Mouse (Mus musculus) G1E (cell line): ENCODE data around the gene Unkl. TPM values are rescaled to one million over a fixed set of nuclear protein-coding genes. Genes with fewer than 3 reads are reported as not detected.

Experiments
- ATAC-seq: 2 replicates; pipeline ENCODE4 v1.8.0; 2016; ENCODE audit warnings: mild to moderate bottlenecking; ENCODE audit not compliant: insufficient number of reproducible peaks, poor library complexity, low FRiP score, severe bottlenecking; ENCODE audit errors: extremely low read depth
- DNase-seq: peaks from one replicate; pipeline ENCODE4 v3.0.0; 2012; ENCODE audit warnings: low spot score
- H3K27me3 ChIP-seq: 2 replicates; pipeline ENCODE4 v1.6.1; 2012; ENCODE audit warnings: mild to moderate bottlenecking, low read length, inconsistent platforms; ENCODE audit not compliant: insufficient read depth
- H3K36me3 ChIP-seq: replicated peaks from 2 replicates; pipeline ENCODE3; 2012; ENCODE audit warnings: mild to moderate bottlenecking, inconsistent platforms
- H3K4me1 ChIP-seq: 2 replicates; pipeline ENCODE4 v1.6.1; 2012; ENCODE audit warnings: low read depth, low read length, inconsistent platforms, mixed read lengths; ENCODE audit not compliant: insufficient read depth
- H3K4me3 ChIP-seq: 2 replicates; pipeline ENCODE4 v1.5.1; 2012; ENCODE audit warnings: low read depth, mild to moderate bottlenecking, inconsistent platforms, low read length, moderate library complexity, mixed read lengths
- H3K9me3 ChIP-seq: replicated peaks from 2 replicates; pipeline ENCODE4 v1.6.1; 2012; ENCODE audit warnings: inconsistent platforms
- CTCF ChIP-seq: IDR thresholded peaks from 2 replicates; pipeline ENCODE4 v1.5.1; 2012; ENCODE audit warnings: low read depth, low read length, inconsistent platforms, mixed read lengths
- GATA1 ChIP-seq: IDR thresholded peaks from 2 replicates; pipeline ENCODE4 v1.6.1; 2012; ENCODE audit warnings: borderline replicate concordance, low read length, inconsistent platforms, mixed read lengths
- GATA2 ChIP-seq: IDR thresholded peaks from 2 replicates; pipeline ENCODE4 v1.6.1; 2012; ENCODE audit warnings: low read depth, low read length, inconsistent platforms, borderline replicate concordance
- POLR2AphosphoS5 ChIP-seq: IDR thresholded peaks from 2 replicates; pipeline ENCODE4 v1.6.1; 2012; ENCODE audit warnings: low read depth, low read length, inconsistent platforms; ENCODE audit not compliant: insufficient replicate concordance
- TAL1 ChIP-seq: conservative IDR thresholded peaks from 2 replicates; pipeline ENCODE4 v1.6.1; 2012; ENCODE audit warnings: low read depth, low read length, inconsistent platforms, mixed read lengths
- polyA plus RNA-seq: library from polyadenylated mRNA; stranded (reverse); fragments of >175 nt; gene quantifications from 2 replicates; pipeline ENCODE4 v1.2.3, GENCODE M21; 2012
- total RNA-seq, 2 experiments: library from RNA; stranded (forward) in 1 of 2; stranded (reverse) in 1 of 2; fragments of 200-1000 nt in 1 of 2; fragments of >200 nt in 1 of 2; fragmentation: Nextera tagmentation in 1 of 2; gene quantifications; 2 replicates each; pipeline ENCODE4 v1.2.3; 2014 to 2017

The Unkl gene
- total and polyA plus RNA-seq, 3 experiments: 10.1 to 59.4 (median 14.1) TPM

GRCm38 (mm10) chr17:25282133-25282532, 93.9 kb downstream of the Unkl start:
- no peaks in the 10 kb centered on the region for H3K9me3 ChIP-seq
- DNase-seq: peak; percentile 69
- peaks cover 26% of the 10 kb centered on the region for H3K4me1 ChIP-seq
- ATAC-seq: peak; percentile 84
- TF ChIP-seq GATA2 (no peak), GATA1 (no peak), POLR2AphosphoS5 (no peak), CTCF (no peak), TAL1 (no peak)
- no peaks in the 10 kb centered on the region for H3K36me3 ChIP-seq
- peak overlapping the region; percentile 61 for H3K4me3 ChIP-seq
- no peaks in the 10 kb centered on the region for H3K27me3 ChIP-seq

Other genes with a start within 250 kb of the Unkl start
Only the 20 nearest of the 21 such genes appear.
- 79.9 and 83.5 TPM in 2 replicates for gene Jpt2, start 227.7 kb upstream of the Unkl start, total RNA-seq (2014; fragmentation: Nextera tagmentation)
- 71.2 and 72.3 TPM in 2 replicates for gene Jpt2, start 227.7 kb upstream of the Unkl start, total RNA-seq (2017)
- gene Jpt2, start 227.7 kb upstream of the Unkl start, polyA plus RNA-seq: 25.9 and 28.8 TPM in 2 replicates
- gene Cramp1l, start 172.6 kb upstream of the Unkl start, total RNA-seq (2014; fragmentation: Nextera tagmentation): 37.7 and 39.5 TPM in 2 replicates
- gene Cramp1l, start 172.6 kb upstream of the Unkl start, total RNA-seq (2017): 8.6 and 8.9 TPM in 2 replicates
- gene Cramp1l, start 172.6 kb upstream of the Unkl start, polyA plus RNA-seq: 14.0 and 14.9 TPM in 2 replicates
- gene Ift140, start 172.3 kb upstream of the Unkl start, total RNA-seq (2014; fragmentation: Nextera tagmentation): 17.7 and 37.9 TPM in 2 replicates
- 13.5 and 17.9 TPM in 2 replicates for gene Ift140, start 172.3 kb upstream of the Unkl start, total RNA-seq (2017)
- gene Ift140, start 172.3 kb upstream of the Unkl start, polyA plus RNA-seq: 9.6 and 9.9 TPM in 2 replicates
- not detected in 2 replicates for gene Tmem204, start 104.8 kb upstream of the Unkl start, total RNA-seq (2014; fragmentation: Nextera tagmentation)
- 0.11 and 0.17 TPM in 2 replicates for gene Tmem204, start 104.8 kb upstream of the Unkl start, total RNA-seq (2017)
- not detected in 2 replicates for gene Tmem204, start 104.8 kb upstream of the Unkl start, polyA plus RNA-seq
- 6.0 and 25.6 TPM in 2 replicates for gene Telo2, start 72.4 kb upstream of the Unkl start, total RNA-seq (2014; fragmentation: Nextera tagmentation)
- gene Telo2, start 72.4 kb upstream of the Unkl start, total RNA-seq (2017): 22.3 and 28.2 TPM in 2 replicates
- gene Telo2, start 72.4 kb upstream of the Unkl start, polyA plus RNA-seq: 34.9 and 44.0 TPM in 2 replicates
- not detected in 2 replicates for gene Ptx4, start 67.6 kb upstream of the Unkl start, total RNA-seq (2014; fragmentation: Nextera tagmentation)
- 0.33 TPM in 1 of 2 replicates, not detected in the other for gene Ptx4, start 67.6 kb upstream of the Unkl start, total RNA-seq (2017)
- gene Ptx4, start 67.6 kb upstream of the Unkl start, polyA plus RNA-seq: not detected in 2 replicates
- gene Clcn7, start 55.0 kb upstream of the Unkl start, total RNA-seq (2014; fragmentation: Nextera tagmentation): 10.8 and 12.7 TPM in 2 replicates
- 15.7 and 17.8 TPM in 2 replicates for gene Clcn7, start 55.0 kb upstream of the Unkl start, total RNA-seq (2017)
- 14.7 and 16.1 TPM in 2 replicates for gene Clcn7, start 55.0 kb upstream of the Unkl start, polyA plus RNA-seq
- gene Ccdc154, start 25.9 kb upstream of the Unkl start, total RNA-seq (2014; fragmentation: Nextera tagmentation): not detected in 2 replicates
- gene Ccdc154, start 25.9 kb upstream of the Unkl start, total RNA-seq (2017): 0.05 and 0.12 TPM in 2 replicates
- gene Ccdc154, start 25.9 kb upstream of the Unkl start, polyA plus RNA-seq: not detected in 2 replicates
- not detected in 2 replicates for gene Gm38655, start 12.9 kb upstream of the Unkl start, total RNA-seq (2014; fragmentation: Nextera tagmentation)
- gene Gm38655, start 12.9 kb upstream of the Unkl start, total RNA-seq (2017): 0.52 TPM in 1 of 2 replicates, not detected in the other
- 0.05 TPM in 1 of 2 replicates, not detected in the other for gene Gm38655, start 12.9 kb upstream of the Unkl start, polyA plus RNA-seq
- gene BC003965, start 3.8 kb upstream of the Unkl start, total RNA-seq (2014; fragmentation: Nextera tagmentation): 10.5 and 15.7 TPM in 2 replicates
- gene BC003965, start 3.8 kb upstream of the Unkl start, total RNA-seq (2017): 12.1 and 13.9 TPM in 2 replicates
- gene BC003965, start 3.8 kb upstream of the Unkl start, polyA plus RNA-seq: 36.9 and 44.1 TPM in 2 replicates
- gene Gnptg, start 51.7 kb downstream of the Unkl start, total RNA-seq (2014; fragmentation: Nextera tagmentation): 9.7 and 10.0 TPM in 2 replicates
- 22.2 and 31.1 TPM in 2 replicates for gene Gnptg, start 51.7 kb downstream of the Unkl start, total RNA-seq (2017)
- gene Gnptg, start 51.7 kb downstream of the Unkl start, polyA plus RNA-seq: 5.4 and 11.6 TPM in 2 replicates
- 15.2 and 17.6 TPM in 2 replicates for gene Tsr3, start 51.8 kb downstream of the Unkl start, total RNA-seq (2014; fragmentation: Nextera tagmentation)
- gene Tsr3, start 51.8 kb downstream of the Unkl start, total RNA-seq (2017): 34.4 and 41.0 TPM in 2 replicates
- 22.4 and 24.2 TPM in 2 replicates for gene Tsr3, start 51.8 kb downstream of the Unkl start, polyA plus RNA-seq
- gene Baiap3, start 68.0 kb downstream of the Unkl start, total RNA-seq (2014; fragmentation: Nextera tagmentation): not detected in 2 replicates
- 0.17 and 0.33 TPM in 2 replicates for gene Baiap3, start 68.0 kb downstream of the Unkl start, total RNA-seq (2017)
- 0.06 TPM in 1 of 2 replicates, not detected in the other for gene Baiap3, start 68.0 kb downstream of the Unkl start, polyA plus RNA-seq
- 516 and 535 TPM in 2 replicates for gene Ube2i, start 86.2 kb downstream of the Unkl start, total RNA-seq (2014; fragmentation: Nextera tagmentation)
- 421 and 442 TPM in 2 replicates for gene Ube2i, start 86.2 kb downstream of the Unkl start, total RNA-seq (2017)
- 422 and 440 TPM in 2 replicates for gene Ube2i, start 86.2 kb downstream of the Unkl start, polyA plus RNA-seq
- not detected in 2 replicates for gene Prss34, start 110.0 kb downstream of the Unkl start, total RNA-seq (2014; fragmentation: Nextera tagmentation)
- gene Prss34, start 110.0 kb downstream of the Unkl start, total RNA-seq (2017): not detected in 2 replicates
- gene Prss34, start 110.0 kb downstream of the Unkl start, polyA plus RNA-seq: 0.06 TPM in 1 of 2 replicates, not detected in the other
- not detected in 2 replicates for gene Prss28, start 120.2 kb downstream of the Unkl start, total RNA-seq (2014; fragmentation: Nextera tagmentation)
- 0.11 TPM in 1 of 2 replicates, not detected in the other for gene Prss28, start 120.2 kb downstream of the Unkl start, total RNA-seq (2017)
- not detected in 2 replicates for gene Prss28, start 120.2 kb downstream of the Unkl start, polyA plus RNA-seq
- gene Prss29, start 130.3 kb downstream of the Unkl start, total RNA-seq (2014; fragmentation: Nextera tagmentation): not detected in 2 replicates
- gene Prss29, start 130.3 kb downstream of the Unkl start, total RNA-seq (2017): not detected in 2 replicates
- not detected in 2 replicates for gene Prss29, start 130.3 kb downstream of the Unkl start, polyA plus RNA-seq
- gene Tpsab1, start 157.2 kb downstream of the Unkl start, total RNA-seq (2014; fragmentation: Nextera tagmentation): 0.75 TPM in 1 of 2 replicates, not detected in the other
- gene Tpsab1, start 157.2 kb downstream of the Unkl start, total RNA-seq (2017): 14.2 and 14.5 TPM in 2 replicates
- 0.12 and 0.14 TPM in 2 replicates for gene Tpsab1, start 157.2 kb downstream of the Unkl start, polyA plus RNA-seq
- gene Tpsb2, start 177.9 kb downstream of the Unkl start, total RNA-seq (2014; fragmentation: Nextera tagmentation): 0.58 TPM in 1 of 2 replicates, not detected in the other
- 12.9 and 15.4 TPM in 2 replicates for gene Tpsb2, start 177.9 kb downstream of the Unkl start, total RNA-seq (2017)
- gene Tpsb2, start 177.9 kb downstream of the Unkl start, polyA plus RNA-seq: not detected in 2 replicates
- not detected in 2 replicates for gene Tpsg1, start 180.9 kb downstream of the Unkl start, total RNA-seq (2014; fragmentation: Nextera tagmentation)
- gene Tpsg1, start 180.9 kb downstream of the Unkl start, total RNA-seq (2017): 0.60 and 0.70 TPM in 2 replicates
- gene Tpsg1, start 180.9 kb downstream of the Unkl start, polyA plus RNA-seq: not detected in 2 replicates